Mouse (Mus musculus): Measurements from ENCODE around the gene Ptprn. TPM values are rescaled to one million over a fixed set of nuclear protein-coding genes. Genes with fewer than 3 reads are reported as not detected.
A peak's percentile ranks its signal among the peaks of the same experiment; 100 is the strongest.

The Ptprn gene
- polyA plus RNA-seq, 1 experiment from 2014 or later = 0.16 TPM

DNA sequence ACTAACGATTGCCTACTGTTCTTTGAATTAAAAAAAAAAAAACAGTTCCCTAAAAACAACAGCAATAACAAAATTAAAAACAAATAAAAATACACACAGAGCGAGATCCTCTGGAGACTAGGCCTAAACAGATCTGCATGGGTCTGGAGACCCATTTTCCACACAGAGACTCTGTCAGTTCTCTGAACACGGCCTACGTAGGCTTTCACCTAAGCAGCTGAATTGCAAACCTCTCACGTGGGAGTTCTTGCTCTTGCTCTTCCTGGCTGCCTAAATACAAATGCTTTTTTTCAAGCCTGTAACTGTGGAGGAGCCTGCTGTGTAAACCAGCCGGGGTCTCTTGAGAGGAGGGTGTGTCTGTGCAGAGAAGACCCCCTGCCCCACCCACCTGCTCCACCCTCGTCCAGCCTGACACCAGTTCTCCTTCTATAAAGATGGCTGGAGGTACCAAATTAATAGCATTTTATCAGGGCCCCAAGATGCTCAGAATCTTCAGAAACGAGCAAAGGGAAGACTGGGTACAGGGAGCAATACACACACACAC lies 25.7 kb upstream of the Ptprn start:
- H3K4me3 ChIP-seq (ENCODE audit: low read depth, low read length) = no peak overlapping the region
- DNase-seq (ENCODE audit: low spot score) = no peak
- no peaks in the 10 kb centered on the region for H3K9me3 ChIP-seq (ENCODE audit: control insufficient read depth, low read length)
- ATAC-seq (ENCODE audit: insufficient number of reproducible peaks, low FRiP score, low TSS enrichment, low read depth) = no peak
- H3K36me3 ChIP-seq (ENCODE audit: control insufficient read depth, insufficient read depth, low read length) = no peaks in the 10 kb centered on the region
- no peaks in the 10 kb centered on the region for H3K27me3 ChIP-seq (ENCODE audit: control insufficient read depth, insufficient read depth, low read length)
- no peak overlapping the region for H3K4me2 ChIP-seq (ENCODE audit: low read depth, severe bottlenecking)
- peaks cover 4% of the 10 kb centered on the region; the same call in 1 of the 2 replicates for H3K4me1 ChIP-seq (ENCODE audit: control insufficient read depth, insufficient read depth, low read length)
- no peak overlapping the region for H3K9ac ChIP-seq (ENCODE audit: low read length)
- H3K27ac ChIP-seq (replicated peaks; ENCODE audit: low read depth, low read length) = no peak overlapping the region
- WGBS = 65% methylated on average over 8 of the region's 8 CpGs

DNA sequence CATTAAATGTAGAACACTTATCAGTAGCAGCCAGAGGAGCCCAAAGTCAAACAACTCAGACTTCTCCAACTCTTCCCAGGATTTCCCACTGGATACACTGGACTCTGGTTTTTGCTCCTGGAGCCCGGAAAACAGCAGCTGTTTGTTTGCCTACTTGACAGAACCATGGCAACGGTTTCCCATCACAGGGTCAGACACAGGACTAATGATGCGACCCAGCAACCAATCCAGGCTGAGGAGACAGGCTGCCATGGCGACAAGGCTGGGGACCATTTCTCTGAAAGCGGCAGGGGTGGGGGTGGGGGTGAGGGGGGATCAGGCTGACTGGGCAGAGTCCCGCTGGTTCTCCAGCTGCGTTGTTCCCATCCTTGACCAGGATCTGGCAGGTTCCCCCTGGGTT lies 25.1 kb upstream of the Ptprn start:
- Histone ChIP-seq H3K4me2 (ENCODE audit: low read depth, severe bottlenecking) (no peak overlapping the region), H3K27ac (replicated peaks; ENCODE audit: low read depth, low read length) (no peak overlapping the region), H3K36me3 (ENCODE audit: control insufficient read depth, insufficient read depth, low read length) (no peaks in the 10 kb centered on the region), H3K4me1 (ENCODE audit: control insufficient read depth, insufficient read depth, low read length) (peaks cover 4% of the 10 kb centered on the region; the same call in 1 of the 2 replicates), H3K4me3 (ENCODE audit: low read depth, low read length) (no peak overlapping the region), H3K9ac (ENCODE audit: low read length) (no peak overlapping the region), H3K27me3 (ENCODE audit: control insufficient read depth, insufficient read depth, low read length) (no peaks in the 10 kb centered on the region), H3K9me3 (ENCODE audit: control insufficient read depth, low read length) (no peaks in the 10 kb centered on the region)
- WGBS = 15% methylated on average over 7 of the region's 7 CpGs
- no peak for ATAC-seq (ENCODE audit: insufficient number of reproducible peaks, low FRiP score, low TSS enrichment, low read depth)
- no peak for DNase-seq (ENCODE audit: low spot score)

DNA sequence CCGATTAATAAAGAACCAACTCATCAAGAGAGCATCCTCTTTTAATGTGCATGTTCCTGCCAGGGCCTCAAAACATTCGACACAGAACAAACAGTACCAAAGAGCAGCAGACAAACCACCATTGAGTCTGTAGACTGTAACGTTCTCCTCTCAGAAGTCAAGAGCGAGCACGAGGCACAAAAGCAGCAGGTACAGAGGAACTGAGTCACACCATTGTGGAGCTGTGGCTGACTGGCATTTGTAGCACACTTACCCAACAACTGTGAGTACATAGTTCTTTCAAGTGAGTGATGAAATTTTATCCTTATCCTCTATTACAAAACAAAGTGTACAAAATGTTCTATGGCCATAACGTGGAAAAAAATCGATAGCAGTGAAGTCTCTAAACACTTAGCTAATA lies 20.6 kb upstream of the Ptprn start:
- H3K27me3 ChIP-seq (ENCODE audit: control insufficient read depth, insufficient read depth, low read length) = no peaks in the 10 kb centered on the region
- H3K4me3 ChIP-seq (ENCODE audit: low read depth, low read length) = no peak overlapping the region
- ATAC-seq (ENCODE audit: insufficient number of reproducible peaks, low FRiP score, low TSS enrichment, low read depth) = no peak
- no peak overlapping the region for H3K4me2 ChIP-seq (ENCODE audit: low read depth, severe bottlenecking)
- H3K4me1 ChIP-seq (ENCODE audit: control insufficient read depth, insufficient read depth, low read length) = no peaks in the 10 kb centered on the region
- H3K36me3 ChIP-seq (ENCODE audit: control insufficient read depth, insufficient read depth, low read length) = no peaks in the 10 kb centered on the region
- DNase-seq (ENCODE audit: low spot score) = no peak
- no peaks in the 10 kb centered on the region for H3K9me3 ChIP-seq (ENCODE audit: control insufficient read depth, low read length)
- no peak overlapping the region for H3K9ac ChIP-seq (ENCODE audit: low read length)
- 86% methylated on average over 7 of the region's 7 CpGs for WGBS
- no peak overlapping the region for H3K27ac ChIP-seq (replicated peaks; ENCODE audit: low read depth, low read length)

DNA sequence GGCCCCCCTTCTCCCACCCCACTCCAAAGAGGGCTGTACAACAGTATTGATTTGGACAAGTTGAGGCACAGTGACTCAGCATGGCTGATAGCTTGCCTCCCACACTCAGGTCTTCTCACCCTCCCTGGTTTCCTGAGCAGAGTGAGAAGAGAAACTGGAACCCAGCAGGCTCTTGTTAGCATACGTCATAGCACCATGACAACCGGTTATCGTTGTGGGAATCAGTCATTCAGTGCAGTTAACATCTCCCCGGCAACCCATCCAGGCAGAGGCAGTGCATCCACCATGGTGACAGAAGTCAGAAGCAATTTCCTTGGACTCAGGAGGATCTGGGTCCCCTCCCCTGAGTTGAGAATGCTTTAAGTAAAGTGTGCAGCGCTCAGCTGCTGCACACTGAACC lies 18.7 kb upstream of the Ptprn start:
- Histone ChIP-seq H3K27ac (replicated peaks; ENCODE audit: low read depth, low read length) (no peak overlapping the region), H3K27me3 (ENCODE audit: control insufficient read depth, insufficient read depth, low read length) (peaks cover 3% of the 10 kb centered on the region; the same call in 1 of the 2 replicates), H3K4me2 (ENCODE audit: low read depth, severe bottlenecking) (no peak overlapping the region), H3K4me1 (ENCODE audit: control insufficient read depth, insufficient read depth, low read length) (no peaks in the 10 kb centered on the region), H3K9ac (ENCODE audit: low read length) (no peak overlapping the region), H3K4me3 (ENCODE audit: low read depth, low read length) (no peak overlapping the region), H3K36me3 (ENCODE audit: control insufficient read depth, insufficient read depth, low read length) (no peaks in the 10 kb centered on the region), H3K9me3 (ENCODE audit: control insufficient read depth, low read length) (no peaks in the 10 kb centered on the region)
- no peak for ATAC-seq (ENCODE audit: insufficient number of reproducible peaks, low FRiP score, low TSS enrichment, low read depth)
- 84% methylated on average over 5 of the region's 5 CpGs for WGBS
- DNase-seq (ENCODE audit: low spot score) = no peak

DNA sequence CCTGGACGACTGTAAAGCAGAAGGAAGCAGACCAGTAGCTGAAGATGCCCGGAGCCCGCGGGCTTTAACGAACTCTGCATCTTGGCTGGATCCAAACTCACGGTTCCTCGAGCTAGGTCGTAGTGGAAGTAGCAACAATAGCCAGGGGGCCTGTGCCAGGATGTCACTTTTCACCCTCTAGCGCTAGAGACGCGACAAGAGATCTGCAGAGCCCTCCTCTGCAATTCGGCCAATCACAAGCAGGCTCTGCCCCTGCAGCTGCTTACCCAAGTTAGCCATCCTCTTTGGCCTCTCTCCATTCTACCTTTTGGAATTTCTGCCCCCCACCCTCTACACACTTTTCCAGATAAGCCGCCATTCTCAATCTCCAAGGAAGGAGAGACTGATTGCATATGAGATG lies 13.9 kb upstream of the Ptprn start, which contains the start of gene Resp18:
Gene Resp18 (minus strand): TSS at position 188 of the 400 bp plus-strand sequence.
- no peaks in the 10 kb centered on the region for H3K36me3 ChIP-seq (ENCODE audit: control insufficient read depth, insufficient read depth, low read length)
- peaks cover 9% of the 10 kb centered on the region; the same call in 1 of the 2 replicates for H3K27me3 ChIP-seq (ENCODE audit: control insufficient read depth, insufficient read depth, low read length)
- no peaks in the 10 kb centered on the region for H3K4me1 ChIP-seq (ENCODE audit: control insufficient read depth, insufficient read depth, low read length)
- H3K27ac ChIP-seq (replicated peaks; ENCODE audit: low read depth, low read length) = no peak within 1 kb of the TSS
- H3K4me2 ChIP-seq (ENCODE audit: low read depth, severe bottlenecking) = no peak within 1 kb of the TSS
- ATAC-seq (ENCODE audit: insufficient number of reproducible peaks, low FRiP score, low TSS enrichment, low read depth) (no peak), DNase-seq (ENCODE audit: low spot score) (no peak)
- H3K9ac ChIP-seq (ENCODE audit: low read length) = no peak within 1 kb of the TSS
- 4% methylated on average over 13 of the region's 13 CpGs for WGBS
- H3K9me3 ChIP-seq (ENCODE audit: control insufficient read depth, low read length) = no peaks in the 10 kb centered on the region
- no peak within 1 kb of the TSS for H3K4me3 ChIP-seq (ENCODE audit: low read depth, low read length)

DNA sequence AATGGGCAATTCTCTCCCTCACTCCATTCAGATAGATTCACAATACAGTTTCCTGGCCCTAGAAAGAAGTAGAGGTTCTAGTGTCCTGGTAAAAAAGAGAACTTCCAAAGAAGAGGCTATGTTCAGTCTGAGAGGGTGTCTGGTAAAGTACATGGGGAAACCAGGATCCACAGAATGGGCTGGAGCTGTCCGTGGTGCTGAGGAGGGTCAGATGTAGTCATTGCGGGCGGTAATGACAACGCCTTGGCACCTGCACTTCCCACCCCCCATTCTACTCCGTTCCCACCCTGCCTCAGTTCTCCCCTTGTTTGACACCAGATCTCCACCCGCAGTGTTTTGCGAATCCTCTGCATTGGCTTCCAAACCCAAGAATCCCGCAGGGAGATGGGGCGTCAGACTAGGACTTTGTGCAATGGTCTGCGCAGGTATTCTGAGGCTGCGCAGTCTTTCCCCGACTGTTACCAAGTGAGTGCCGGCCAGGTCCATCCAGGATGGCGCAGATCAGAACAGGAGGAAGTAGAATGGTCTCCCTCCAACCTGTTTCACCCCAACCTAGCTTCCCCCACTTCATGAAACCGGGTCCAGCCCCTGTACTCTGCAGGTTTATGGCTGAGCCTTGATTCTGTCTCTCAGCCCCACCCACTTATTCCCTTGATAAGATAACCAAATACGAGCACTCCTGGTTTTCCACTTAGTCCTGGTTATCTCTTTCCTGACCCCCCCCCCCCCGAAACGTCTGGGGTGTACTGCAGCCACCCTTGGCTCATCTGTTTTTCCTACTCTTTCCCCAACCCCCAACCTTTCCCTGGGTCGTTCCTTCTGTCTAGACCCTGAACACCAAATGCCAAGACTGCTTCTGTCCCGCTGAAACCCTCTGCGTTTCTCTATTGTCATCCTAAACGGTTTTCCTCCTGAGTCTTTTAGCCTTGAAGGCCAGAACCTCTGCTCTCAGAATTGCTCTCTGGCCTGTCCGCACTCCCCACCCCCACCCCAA lies 13.2 kb upstream of the Ptprn start:
- Histone ChIP-seq H3K4me2 (ENCODE audit: low read depth, severe bottlenecking) (no peak overlapping the region), H3K9me3 (ENCODE audit: control insufficient read depth, low read length) (no peaks in the 10 kb centered on the region), H3K9ac (ENCODE audit: low read length) (no peak overlapping the region), H3K36me3 (ENCODE audit: control insufficient read depth, insufficient read depth, low read length) (no peaks in the 10 kb centered on the region), H3K4me3 (ENCODE audit: low read depth, low read length) (no peak overlapping the region), H3K4me1 (ENCODE audit: control insufficient read depth, insufficient read depth, low read length) (no peaks in the 10 kb centered on the region), H3K27ac (replicated peaks; ENCODE audit: low read depth, low read length) (no peak overlapping the region), H3K27me3 (ENCODE audit: control insufficient read depth, insufficient read depth, low read length) (peaks cover 9% of the 10 kb centered on the region; the same call in 1 of the 2 replicates)
- DNase-seq (ENCODE audit: low spot score) = peak; percentile 87
- 5% methylated on average over 23 of the region's 23 CpGs for WGBS
- no peak for ATAC-seq (ENCODE audit: insufficient number of reproducible peaks, low FRiP score, low TSS enrichment, low read depth)

DNA sequence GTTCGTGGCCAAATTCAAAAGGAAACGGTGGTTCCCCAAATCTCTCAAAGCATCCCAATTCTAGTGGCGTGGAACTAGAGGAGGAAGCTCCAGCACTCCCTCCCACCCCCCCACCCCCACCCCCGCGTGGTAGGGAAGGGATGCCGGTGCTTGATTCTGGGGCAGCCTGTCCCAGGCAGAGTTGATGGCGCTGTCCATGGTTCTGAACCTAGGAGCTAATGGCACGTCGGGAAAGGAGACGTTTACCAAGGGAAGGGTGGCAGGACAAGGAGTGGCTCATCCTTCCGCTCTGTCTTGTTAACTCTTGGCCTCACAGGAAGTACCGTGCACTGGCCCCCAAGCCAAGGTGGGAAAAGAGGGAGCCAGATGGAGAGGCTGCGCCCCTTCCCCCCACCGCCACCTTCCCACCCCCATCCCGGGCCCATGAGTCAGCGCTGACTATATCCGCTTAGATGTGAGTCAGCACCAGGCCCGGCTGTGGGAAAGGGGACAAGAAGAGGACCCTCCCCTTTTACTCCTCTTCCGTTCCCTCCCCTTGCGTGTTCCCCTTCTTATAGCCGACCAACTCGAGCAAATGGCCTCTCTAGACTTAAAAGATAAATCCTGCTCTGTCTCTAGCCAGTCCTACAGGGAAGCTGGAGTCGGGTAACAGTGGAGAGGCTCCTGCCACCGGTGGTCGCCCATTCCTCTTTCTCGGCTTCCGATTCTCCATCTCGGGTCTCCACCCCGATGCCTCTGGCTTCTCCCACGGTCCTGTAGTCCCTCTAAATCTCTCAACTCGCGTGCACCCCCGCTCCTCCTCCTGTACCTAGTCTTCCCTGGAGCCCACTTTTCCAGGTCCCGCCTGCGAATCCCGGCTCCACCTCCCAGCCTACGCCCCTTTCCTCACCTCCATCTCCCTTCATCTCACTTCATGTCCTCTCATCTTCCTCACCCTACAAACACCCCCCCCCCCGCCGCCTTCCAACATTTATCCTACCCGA lies 1.0 kb downstream of the Ptprn start:
- no peaks in the 10 kb centered on the region for H3K36me3 ChIP-seq (ENCODE audit: control insufficient read depth, insufficient read depth, low read length)
- ATAC-seq (ENCODE audit: insufficient number of reproducible peaks, low FRiP score, low TSS enrichment, low read depth) (no peak), DNase-seq (ENCODE audit: low spot score) (peak; percentile 90)
- no peak overlapping the region for H3K9ac ChIP-seq (ENCODE audit: low read length)
- 2% methylated on average over 40 of the region's 40 CpGs for WGBS
- H3K4me3 ChIP-seq (ENCODE audit: low read depth, low read length) = no peak overlapping the region
- H3K4me2 ChIP-seq (ENCODE audit: low read depth, severe bottlenecking) = no peak overlapping the region
- no peaks in the 10 kb centered on the region for H3K4me1 ChIP-seq (ENCODE audit: control insufficient read depth, insufficient read depth, low read length)
- H3K9me3 ChIP-seq (ENCODE audit: control insufficient read depth, low read length) = no peaks in the 10 kb centered on the region
- H3K27me3 ChIP-seq (ENCODE audit: control insufficient read depth, insufficient read depth, low read length) = peaks cover 31% of the 10 kb centered on the region
- H3K27ac ChIP-seq (replicated peaks; ENCODE audit: low read depth, low read length) = no peak overlapping the region

DNA sequence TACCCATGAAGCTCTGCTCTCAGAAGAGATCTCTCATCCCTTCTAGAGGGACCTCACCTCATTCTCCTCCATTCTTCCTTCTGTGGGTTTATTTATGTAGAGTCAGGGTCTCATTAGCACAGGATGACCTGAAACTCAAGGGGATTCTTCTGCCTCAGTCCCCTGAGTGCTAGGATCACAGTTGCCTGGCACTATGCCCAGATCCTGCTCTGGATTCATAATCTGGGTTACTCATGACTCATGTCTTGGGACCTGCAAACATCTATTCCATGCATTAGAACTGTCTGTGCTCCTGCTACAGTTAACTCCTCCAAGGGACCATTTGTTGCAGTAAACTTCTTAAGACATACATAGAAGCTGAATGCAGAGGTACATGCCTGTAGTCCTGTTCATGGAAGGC lies 3.0 kb downstream of the Ptprn start:
- no peak for ATAC-seq (ENCODE audit: insufficient number of reproducible peaks, low FRiP score, low TSS enrichment, low read depth)
- Histone ChIP-seq H3K9ac (ENCODE audit: low read length) (no peak overlapping the region), H3K4me1 (ENCODE audit: control insufficient read depth, insufficient read depth, low read length) (no peaks in the 10 kb centered on the region)

More for the DNA sequence above, 3.0 kb downstream of the Ptprn start:
- Histone ChIP-seq H3K4me3 (ENCODE audit: low read depth, low read length) (no peak overlapping the region), H3K27ac (replicated peaks; ENCODE audit: low read depth, low read length) (no peak overlapping the region), H3K36me3 (ENCODE audit: control insufficient read depth, insufficient read depth, low read length) (no peaks in the 10 kb centered on the region), H3K4me2 (ENCODE audit: low read depth, severe bottlenecking) (no peak overlapping the region), H3K9me3 (ENCODE audit: control insufficient read depth, low read length) (no peaks in the 10 kb centered on the region), H3K27me3 (ENCODE audit: control insufficient read depth, insufficient read depth, low read length) (peaks cover 31% of the 10 kb centered on the region)
- no peak for DNase-seq (ENCODE audit: low spot score)

Data from limb, embryonic 11.5 days (tissue).